Mouse (Mus musculus) ES-E14 (cell line): ENCODE data around the gene Ctsw. TPM values are rescaled to one million over a fixed set of nuclear protein-coding genes. Genes with fewer than 3 reads are reported as not detected.

Experiments used
- DNase-seq: peaks from one replicate; pipeline ENCODE4 v3.0.0-alpha.2; 2013; ENCODE audit warnings: low read depth, low spot score
- H3K27ac ChIP-seq: 2 replicates; pipeline ENCODE4 v1.5.1; 2012; ENCODE audit warnings: low read depth, mild to moderate bottlenecking, low read length, moderate library complexity, mixed read lengths; ENCODE audit not compliant: poor library complexity, insufficient read depth, severe bottlenecking
- H3K36me3 ChIP-seq: 2 replicates; pipeline ENCODE4 v1.6.1; 2012; ENCODE audit warnings: mild to moderate bottlenecking, low read length, moderate library complexity, mixed read lengths; ENCODE audit not compliant: control insufficient read depth, poor library complexity, insufficient read depth, severe bottlenecking
- H3K4me1 ChIP-seq, 2 experiments: fragments of 150-350 bp in 1 of 2; sonication (generic) in 1 of 2; 2 replicates each; pipeline ENCODE4 v1.6.1; 2012; ENCODE audit warnings: low read length in 2 of 2, mild to moderate bottlenecking in 1 of 2, mixed read lengths in 1 of 2; ENCODE audit not compliant: control insufficient read depth in 2 of 2, insufficient read depth in 2 of 2, poor library complexity in 1 of 2
- H3K4me3 ChIP-seq, 2 experiments: fragments of 150-350 bp in 1 of 2; sonication (generic) in 1 of 2; 2 replicates each; pipeline ENCODE4 v1.5.1; 2012; ENCODE audit warnings: low read length in 2 of 2, low read depth in 1 of 2, mild to moderate bottlenecking in 1 of 2, mixed read lengths in 1 of 2; ENCODE audit not compliant: insufficient read depth in 1 of 2, poor library complexity in 1 of 2, severe bottlenecking in 1 of 2
- H3K9ac ChIP-seq: 2 replicates; pipeline ENCODE4 v1.6.1; 2012; ENCODE audit warnings: low read depth, mild to moderate bottlenecking, low read length, mixed read lengths; ENCODE audit not compliant: poor library complexity, insufficient read depth, severe bottlenecking
- H3K9me3 ChIP-seq: fragments of 150-350 bp; sonication (generic); 2 replicates; pipeline ENCODE4 v1.6.1; 2012; ENCODE audit warnings: low read depth, mild to moderate bottlenecking, low read length; ENCODE audit not compliant: control insufficient read depth, insufficient read depth
- CHD2 ChIP-seq: IDR thresholded peaks from 2 replicates; pipeline ENCODE4 v1.6.1; 2014; ENCODE audit warnings: mild to moderate bottlenecking, low read depth, low read length, inconsistent platforms
- HCFC1 ChIP-seq: IDR thresholded peaks from 2 replicates; pipeline ENCODE4 v1.6.1; 2012; ENCODE audit warnings: low read length, inconsistent platforms, borderline replicate concordance; ENCODE audit not compliant: insufficient read depth
- MAFK ChIP-seq: IDR thresholded peaks from 2 replicates; pipeline ENCODE4 v1.6.1; 2014; ENCODE audit warnings: mild to moderate bottlenecking, low read depth, low read length, inconsistent platforms; ENCODE audit not compliant: insufficient read depth
- ZC3H11A ChIP-seq: IDR thresholded peaks from 2 replicates; pipeline ENCODE4 v1.6.1; 2012; ENCODE audit warnings: low read depth, mild to moderate bottlenecking, inconsistent platforms, low read length, borderline replicate concordance
- ZNF384 ChIP-seq: IDR thresholded peaks from 2 replicates; pipeline ENCODE4 v1.6.1; 2012; ENCODE audit warnings: low read depth, low read length, inconsistent platforms
- in situ Hi-C, 2 experiments: fragments of 600-800 bp; cut with MboI; formaldehyde crosslinking; loops; one replicate each; pipeline ENCODE4 v1.15.1; 2025; ENCODE audit warnings: low sequenced_read_pairs in 2 of 2, inconsistent platforms in 1 of 2; ENCODE audit not compliant: unreplicated experiment in 2 of 2
- total RNA-seq: library from RNA; depleted of rRNA; stranded (reverse); fragments of 300-350 nt; gene quantifications from 2 replicates; pipeline ENCODE4 v1.2.3, GENCODE M21; 2012

Gene Ctsw
- total RNA-seq, 1 experiment = 4.5 TPM

DNA sequence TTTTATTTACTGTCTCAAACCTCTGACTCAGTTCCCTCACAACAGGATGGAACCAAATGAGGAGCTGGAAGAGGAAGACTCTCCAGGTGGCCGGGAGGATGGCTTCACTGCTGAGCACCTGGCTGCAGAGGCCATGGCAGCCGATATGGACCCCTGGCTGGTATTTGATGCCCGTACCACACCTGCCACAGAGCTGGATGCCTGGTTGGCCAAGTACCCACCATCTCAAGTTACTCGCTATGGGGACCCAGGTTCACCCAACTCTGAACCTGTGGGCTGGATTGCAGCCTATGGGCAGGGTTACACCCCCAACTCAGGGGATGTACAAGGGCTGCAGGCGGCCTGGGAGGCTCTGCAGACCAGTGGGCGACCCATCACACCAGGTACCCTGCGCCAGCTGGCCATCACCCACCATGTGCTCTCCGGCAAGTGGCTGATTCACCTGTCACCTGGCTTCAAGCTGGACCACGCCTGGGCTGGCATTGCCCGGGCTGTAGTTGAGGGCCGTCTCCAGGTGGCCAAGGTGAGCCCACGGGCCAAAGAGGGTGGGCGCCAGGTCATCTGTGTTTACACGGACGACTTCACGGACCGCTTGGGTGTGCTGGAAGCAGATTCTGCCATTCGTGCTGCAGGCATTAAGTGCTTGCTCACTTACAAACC lies 42.3 kb downstream of the Ctsw start:
- no peak for DNase-seq
- no peak overlapping the region for H3K27ac ChIP-seq
- H3K9me3 ChIP-seq = no peaks in the 10 kb centered on the region
- H3K9ac ChIP-seq = peak overlapping the region; percentile 93
- H3K4me3 ChIP-seq = peak overlapping the region; percentile 84 to 93
- peaks cover 6 to 14% of the 10 kb centered on the region in 2 experiments; a peak in 3 of 4 replicates for H3K4me1 ChIP-seq
- TF ChIP-seq MAFK = no peak
- no peak for TF ChIP-seq HCFC1
- TF ChIP-seq CHD2 = no peak
- no peak for TF ChIP-seq ZC3H11A
- TF ChIP-seq ZNF384 = no peak
- peaks cover 20% of the 10 kb centered on the region; the same call in 1 of the 2 replicates for H3K36me3 ChIP-seq
- in situ Hi-C loops = no loop called here

DNA sequence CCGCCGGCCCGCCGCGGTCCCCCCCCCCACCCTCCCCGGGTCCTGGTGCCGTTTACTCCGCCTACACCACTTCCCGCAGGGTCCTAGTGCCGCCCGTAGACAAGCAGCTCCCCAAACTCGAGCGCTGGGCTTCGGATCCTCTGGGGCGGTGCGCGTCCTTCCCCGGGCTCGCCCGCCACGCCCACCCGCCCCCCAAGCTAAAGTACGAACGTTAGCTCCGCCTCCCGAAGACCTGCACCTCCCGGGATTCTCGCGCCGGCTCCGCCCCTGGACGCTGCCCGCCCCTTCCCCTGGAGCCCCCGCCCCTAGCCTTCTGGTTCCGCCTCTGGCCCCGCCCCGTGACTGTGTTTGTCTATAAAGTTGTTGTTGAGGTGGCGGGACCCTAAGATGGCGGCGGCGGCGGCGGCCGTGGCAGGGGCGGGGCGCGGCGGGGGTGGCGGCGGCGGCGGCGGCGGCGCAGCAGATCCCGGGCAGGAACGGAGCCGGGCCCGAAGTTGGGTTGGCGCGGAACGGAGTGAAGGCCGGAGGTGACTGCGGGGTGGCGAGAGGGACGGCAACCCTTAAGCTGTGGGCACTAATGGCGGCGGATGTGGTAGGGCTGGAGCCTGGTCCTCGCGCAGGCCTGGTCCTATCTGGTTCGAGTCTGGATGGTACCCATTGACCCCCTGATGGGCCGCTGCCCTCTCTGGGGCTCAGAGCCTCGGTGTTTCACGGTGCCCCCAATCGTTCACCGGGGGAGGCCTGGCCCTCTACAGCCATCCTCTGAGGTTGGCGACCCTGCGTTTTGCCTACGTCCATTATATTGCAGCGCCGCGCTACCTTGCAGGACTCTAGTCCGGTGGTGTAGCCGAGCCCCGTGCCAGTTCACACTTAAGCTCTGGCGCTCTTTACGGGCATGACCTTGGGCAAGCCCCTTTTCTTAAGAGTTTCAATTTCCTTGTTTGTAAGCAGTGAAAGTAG lies 43.2 kb downstream of the Ctsw start, which contains the start of the genes Drap1 and AI837181:
Gene Drap1, minus strand, starts transcription at position 198 of the 960 bp plus-strand sequence.
Gene AI837181, plus strand, starts transcription at position 363 of the 960 bp plus-strand sequence.
- peak within 1 kb of the TSS; percentile 93 for H3K9ac ChIP-seq
- DNase-seq = peak; percentile 94
- 0 out of 2 replicates have a peak, but pooled peaks have one; percentile 13 for TF ChIP-seq HCFC1
- no peak for TF ChIP-seq MAFK
- in situ Hi-C loops = no loop called here
- H3K4me3 ChIP-seq = peak within 1 kb of the TSS; percentile 84 to 99
- H3K36me3 ChIP-seq = peaks cover 20% of the 10 kb centered on the region; the same call in 1 of the 2 replicates
- peak within 1 kb of the TSS; percentile 64 for H3K27ac ChIP-seq
- H3K9me3 ChIP-seq = no peaks in the 10 kb centered on the region
- H3K4me1 ChIP-seq = peaks cover 6 to 14% of the 10 kb centered on the region in 2 experiments; a peak in 3 of 4 replicates

DNA sequence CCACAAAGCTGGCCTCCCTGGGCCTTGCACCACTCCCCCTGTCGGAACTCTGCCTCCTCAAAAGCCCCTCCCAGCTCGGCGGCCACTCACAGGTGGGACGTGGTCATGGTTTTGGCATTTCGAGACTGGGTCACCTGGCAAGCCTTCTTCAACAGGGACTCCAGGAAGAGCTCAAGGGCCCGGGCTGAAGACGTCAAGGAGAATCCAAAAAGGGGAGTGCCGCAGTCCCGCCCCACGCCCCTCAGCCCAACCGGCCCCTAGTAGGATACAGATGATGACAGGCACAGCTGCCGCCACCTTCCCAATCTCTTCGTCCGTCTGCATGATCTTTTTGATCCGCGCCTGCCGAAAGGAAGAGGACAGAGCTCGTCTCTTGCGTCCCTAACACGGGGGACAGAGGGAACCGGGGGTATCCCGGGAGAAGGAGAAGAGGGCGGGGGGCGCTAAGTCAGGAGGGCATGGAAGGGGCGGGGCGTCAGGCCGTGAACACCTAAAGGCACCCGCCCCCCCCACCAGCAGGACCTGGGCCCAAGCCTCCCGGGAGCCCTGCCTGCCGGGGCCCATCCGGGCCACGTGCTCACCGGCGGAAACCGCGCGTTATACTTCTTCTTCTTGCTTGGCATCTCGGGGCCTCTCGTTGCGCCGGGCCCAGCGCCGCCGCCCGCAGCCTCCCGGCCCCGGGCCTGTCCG lies 44.1 kb downstream of the Ctsw start:
- TF ChIP-seq HCFC1 (no peak), ZNF384 (no peak), CHD2 (no peak), MAFK (no peak), ZC3H11A (no peak)
- Histone ChIP-seq H3K9ac (peak overlapping the region; percentile 85), H3K36me3 (peaks cover 22% of the 10 kb centered on the region; the same call in 1 of the 2 replicates), H3K9me3 (no peaks in the 10 kb centered on the region), H3K27ac (peak overlapping the region; percentile 64), H3K4me1 (peaks cover 6 to 14% of the 10 kb centered on the region in 2 experiments; a peak in 3 of 4 replicates), H3K4me3 (peak overlapping the region; percentile 77 to 99)
- in situ Hi-C loops = no loop called here
- no peak for DNase-seq

DNA sequence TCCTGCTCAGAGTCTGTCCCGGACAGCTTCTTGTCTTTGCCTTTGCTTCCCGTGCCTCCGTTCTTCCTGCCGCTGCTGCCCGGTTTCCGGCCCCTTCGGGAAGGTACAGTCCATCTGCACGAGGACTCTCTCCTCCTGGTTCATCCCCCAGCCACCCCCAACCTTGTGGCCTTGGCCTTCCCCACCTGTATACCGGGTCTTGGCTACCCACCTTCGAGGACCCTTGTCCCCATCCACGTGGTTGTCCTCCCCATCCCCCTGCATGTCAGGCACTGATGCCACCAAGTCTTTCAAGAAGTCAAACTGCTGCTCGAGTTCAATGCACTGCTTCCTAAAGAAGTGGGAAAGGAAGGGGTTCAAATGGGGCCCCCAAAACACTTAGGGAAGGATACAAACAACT lies 44.7 kb downstream of the Ctsw start:
- peaks cover 6 to 14% of the 10 kb centered on the region in 2 experiments; a peak in 3 of 4 replicates for H3K4me1 ChIP-seq
- DNase-seq = no peak
- in situ Hi-C loops = no loop called here
- H3K4me3 ChIP-seq = peak overlapping the region; percentile 77 to 99; a peak in 3 of 4 replicates
- H3K36me3 ChIP-seq = peaks cover 22% of the 10 kb centered on the region; the same call in 1 of the 2 replicates
- no peak overlapping the region for H3K27ac ChIP-seq
- peak overlapping the region; percentile 85 for H3K9ac ChIP-seq
- no peak for TF ChIP-seq ZNF384
- no peak for TF ChIP-seq ZC3H11A
- TF ChIP-seq HCFC1 = no peak
- TF ChIP-seq MAFK = no peak
- no peak for TF ChIP-seq CHD2
- no peaks in the 10 kb centered on the region for H3K9me3 ChIP-seq
